ENCODE assay signal across 9 mouse cellular contexts in genomic region chr5:100536638-100537037, GRCm38 (mm10). TPM values are rescaled to one million over a fixed set of nuclear protein-coding genes. Genes with fewer than 3 reads are reported as not detected.
DNase-seq lines count a peak whose midpoint lies in the region; ATAC-seq and TF ChIP-seq lines count a peak whose summit lies in the region.
"Had no signal": no experiment of that assay in that cellular context is flagged by ENCODE, and none has a peak within 500 bp of the region (broad histone marks: within the 10 kb centered on the region; RNA-seq: fewer than 3 reads in every experiment).

No protein-coding gene starts in this region.

- peak; percentile 28 to 38 for DNase-seq in cerebellum, postnatal 14 days
- DNase-seq in cerebellum, adult 9-11 months = no peak
- DNase-seq in midbrain, postnatal 0 days (ENCODE audit: low spot score) = peak; percentile 58
- no peak for DNase-seq in midbrain, embryonic 10.5 days (ENCODE audit: low spot score)
- peak; percentile 29 for DNase-seq in embryo, embryonic 11.5 days (ENCODE audit: low read depth, low spot score)
- DNase-seq in liver, embryonic 11.5 days (ENCODE audit: low spot score) = no peak
- DNase-seq in stomach, postnatal 0 days (ENCODE audit: low spot score) = peak; percentile 35
- no peak for DNase-seq in cerebellum, adult 8-10 months

- H3K27ac ChIP-seq in midbrain, postnatal 0 days (ENCODE audit: low read depth, low read length) = no peak overlapping the region
- no peak overlapping the region for H3K27ac ChIP-seq in midbrain, embryonic 10.5 days (replicated peaks)
- no peak overlapping the region for H3K27ac ChIP-seq in liver, embryonic 11.5 days (ENCODE audit: low read depth, low read length)
- no peak overlapping the region for H3K27ac ChIP-seq in stomach, postnatal 0 days (replicated peaks)
- H3K27ac ChIP-seq: neural tube, embryonic 12.5 days had no signal

- H3K27me3 ChIP-seq in midbrain, postnatal 0 days (ENCODE audit: insufficient read depth, low read length) = no peaks in the 10 kb centered on the region
- H3K27me3 ChIP-seq in midbrain, embryonic 10.5 days (ENCODE audit: low read depth, poor library complexity, severe bottlenecking) = no peaks in the 10 kb centered on the region
- H3K27me3 ChIP-seq in liver, embryonic 11.5 days (replicated peaks; ENCODE audit: control insufficient read depth, insufficient read depth, low read length) = no peaks in the 10 kb centered on the region
- H3K27me3 ChIP-seq in stomach, postnatal 0 days (ENCODE audit: control insufficient read depth, insufficient read depth, low read length) = no peaks in the 10 kb centered on the region
- H3K27me3 ChIP-seq: neural tube, embryonic 12.5 days had no signal

- ATAC-seq in midbrain, postnatal 0 days (ENCODE audit: low FRiP score) = no peak
- peak; percentile 43; the same call in 1 of the 2 replicates for ATAC-seq in liver, embryonic 11.5 days (replicated peaks; ENCODE audit: low FRiP score)
- 0 out of 2 replicates have a peak, but pooled peaks have one; percentile 53 for ATAC-seq in stomach, postnatal 0 days (ENCODE audit: low FRiP score, low TSS enrichment)

- H3K36me3 ChIP-seq in midbrain, postnatal 0 days (ENCODE audit: insufficient read depth, low read length) = peaks cover 38% of the 10 kb centered on the region
- H3K36me3 ChIP-seq in midbrain, embryonic 10.5 days = peaks cover 95% of the 10 kb centered on the region
- H3K36me3 ChIP-seq in liver, embryonic 11.5 days (ENCODE audit: control insufficient read depth, insufficient read depth, low read length) = peaks cover 24% of the 10 kb centered on the region
- peaks cover 6% of the 10 kb centered on the region; the same call in 1 of the 2 replicates for H3K36me3 ChIP-seq in stomach, postnatal 0 days (ENCODE audit: control insufficient read depth, insufficient read depth, low read length)

- no peaks in the 10 kb centered on the region for H3K4me1 ChIP-seq in midbrain, postnatal 0 days (ENCODE audit: insufficient read depth, low read length)
- H3K4me1 ChIP-seq in midbrain, embryonic 10.5 days = no peaks in the 10 kb centered on the region
- H3K4me1 ChIP-seq in liver, embryonic 11.5 days (replicated peaks; ENCODE audit: control insufficient read depth, insufficient read depth, low read length) = no peaks in the 10 kb centered on the region
- H3K4me1 ChIP-seq in stomach, postnatal 0 days (replicated peaks; ENCODE audit: control insufficient read depth, insufficient read depth) = no peaks in the 10 kb centered on the region
- H3K4me1 ChIP-seq: neural tube, embryonic 12.5 days had no signal

- no peak for TF ChIP-seq EP300 in stomach, postnatal 0 days (optimal IDR thresholded peaks at IDR 0.05)

- no peaks in the 10 kb centered on the region for H3K9me3 ChIP-seq in midbrain, postnatal 0 days (ENCODE audit: low read length)
- no peaks in the 10 kb centered on the region for H3K9me3 ChIP-seq in midbrain, embryonic 10.5 days (replicated peaks)
- H3K9me3 ChIP-seq in liver, embryonic 11.5 days (ENCODE audit: control insufficient read depth, low read length) = no peaks in the 10 kb centered on the region
- H3K9me3 ChIP-seq in stomach, postnatal 0 days (ENCODE audit: control insufficient read depth, low read length) = no peaks in the 10 kb centered on the region
- H3K9me3 ChIP-seq: neural tube, embryonic 12.5 days had no signal

- peak; percentile 82 for TF ChIP-seq CTCF in midbrain, postnatal 0 days (IDR thresholded peaks at IDR 0.05)
- TF ChIP-seq CTCF in stomach, postnatal 0 days (IDR thresholded peaks at IDR 0.05; ENCODE audit: low read depth) = peak; percentile 88

- H3K4me3 ChIP-seq in midbrain, postnatal 0 days (ENCODE audit: low read depth, low read length) = no peak overlapping the region
- H3K4me3 ChIP-seq in midbrain, embryonic 10.5 days = no peak overlapping the region
- H3K4me3 ChIP-seq in liver, embryonic 11.5 days (ENCODE audit: low read depth, low read length) = no peak overlapping the region
- no peak overlapping the region for H3K4me3 ChIP-seq in stomach, postnatal 0 days (ENCODE audit: low read depth, low read length)
- H3K4me3 ChIP-seq: neural tube, embryonic 12.5 days had no signal

- H3K4me2 ChIP-seq in midbrain, postnatal 0 days (ENCODE audit: low read depth, low read length, poor library complexity, severe bottlenecking) = no peak overlapping the region
- no peak overlapping the region for H3K4me2 ChIP-seq in liver, embryonic 11.5 days
- no peak overlapping the region for H3K4me2 ChIP-seq in stomach, postnatal 0 days (replicated peaks; ENCODE audit: low read depth)
- H3K4me2 ChIP-seq: neural tube, embryonic 12.5 days had no signal

- WGBS in midbrain, postnatal 0 days = 88% methylated on average over 3 of the region's 3 CpGs
- WGBS in midbrain, embryonic 10.5 days = 96% methylated on average over 3 of the region's 3 CpGs
- WGBS in liver, embryonic 11.5 days = 87% methylated on average over 3 of the region's 3 CpGs
- WGBS in stomach, postnatal 0 days = 80% methylated on average over 3 of the region's 3 CpGs

- no peak overlapping the region for H3K9ac ChIP-seq in midbrain, postnatal 0 days (replicated peaks; ENCODE audit: low read length, poor library complexity, severe bottlenecking)
- no peak overlapping the region for H3K9ac ChIP-seq in liver, embryonic 11.5 days (ENCODE audit: low read depth, low read length)
- H3K9ac ChIP-seq in stomach, postnatal 0 days (ENCODE audit: low read length) = no peak overlapping the region
- H3K9ac ChIP-seq: neural tube, embryonic 12.5 days had no signal

RNA-seq across cellular contexts. Expression of gene Cops4, which starts 18.5 kb away (rescaled TPM):
- 100 and 108 TPM in 2 replicates for total RNA-seq in midbrain, postnatal 0 days (2014; rRNA removed)
- 168 and 174 TPM in 2 replicates for polyA plus RNA-seq in midbrain, postnatal 0 days (2015; fragmentation: Nextera tagmentation; extraction: Ambion mirVana)
- 239 and 245 TPM in 2 replicates for polyA plus RNA-seq in midbrain, embryonic 10.5 days (2016; fragmentation: Nextera tagmentation; extraction: Ambion mirVana)
- polyA plus RNA-seq in liver, embryonic 11.5 days (2014; fragmentation: Nextera tagmentation; extraction: Ambion mirVana) = 166 and 176 TPM in 2 replicates
- polyA plus RNA-seq in stomach, postnatal 0 days (2015; fragmentation: Nextera tagmentation; extraction: Ambion mirVana) = 106 and 107 TPM in 2 replicates

RNA-seq across cellular contexts. Expression of gene Plac8, which starts 35.4 kb away (rescaled TPM):
- total RNA-seq in midbrain, postnatal 0 days (2014; rRNA removed) = 3.4 and 3.7 TPM in 2 replicates
- polyA plus RNA-seq in midbrain, postnatal 0 days (2015; fragmentation: Nextera tagmentation; extraction: Ambion mirVana) = 1.3 and 1.7 TPM in 2 replicates
- 2.5 and 2.7 TPM in 2 replicates for polyA plus RNA-seq in midbrain, embryonic 10.5 days (2016; fragmentation: Nextera tagmentation; extraction: Ambion mirVana)
- 34.0 and 34.3 TPM in 2 replicates for polyA plus RNA-seq in liver, embryonic 11.5 days (2014; fragmentation: Nextera tagmentation; extraction: Ambion mirVana)
- polyA plus RNA-seq in stomach, postnatal 0 days (2015; fragmentation: Nextera tagmentation; extraction: Ambion mirVana) = 379 and 398 TPM in 2 replicates

RNA-seq across cellular contexts. Expression of gene Lin54, which starts 36.2 kb away (rescaled TPM):
- 10.9 and 11.4 TPM in 2 replicates for total RNA-seq in midbrain, postnatal 0 days (2014; rRNA removed)
- 6.0 and 6.3 TPM in 2 replicates for polyA plus RNA-seq in midbrain, postnatal 0 days (2015; fragmentation: Nextera tagmentation; extraction: Ambion mirVana)
- polyA plus RNA-seq in midbrain, embryonic 10.5 days (2016; fragmentation: Nextera tagmentation; extraction: Ambion mirVana) = 14.4 and 15.0 TPM in 2 replicates
- 16.2 and 17.3 TPM in 2 replicates for polyA plus RNA-seq in liver, embryonic 11.5 days (2014; fragmentation: Nextera tagmentation; extraction: Ambion mirVana)
- 5.9 TPM in 2 replicates for polyA plus RNA-seq in stomach, postnatal 0 days (2015; fragmentation: Nextera tagmentation; extraction: Ambion mirVana)

Comparison
In these comparisons a context has a peak if more than half of its experiments do, and no peak if none do; other contexts are left out.
1. DNase-seq: peak in cerebellum, postnatal 14 days (2 of 2), midbrain, postnatal 0 days (single experiment), embryo, embryonic 11.5 days (single experiment) and stomach, postnatal 0 days (single experiment); none in cerebellum, adult 9-11 months (single experiment), midbrain, embryonic 10.5 days (single experiment), liver, embryonic 11.5 days (single experiment) and cerebellum, adult 8-10 months (single experiment).
2. RNA of gene Plac8, which starts 35.4 kb away (polyA plus RNA-seq): 379 to 398 TPM in stomach, postnatal 0 days; 34.0 to 34.3 TPM in liver, embryonic 11.5 days, 2.5 to 2.7 TPM in midbrain, embryonic 10.5 days and 1.3 to 1.7 TPM in midbrain, postnatal 0 days; every median in the first group is over 10 times any median in the second.